In the genomic region with DNA sequence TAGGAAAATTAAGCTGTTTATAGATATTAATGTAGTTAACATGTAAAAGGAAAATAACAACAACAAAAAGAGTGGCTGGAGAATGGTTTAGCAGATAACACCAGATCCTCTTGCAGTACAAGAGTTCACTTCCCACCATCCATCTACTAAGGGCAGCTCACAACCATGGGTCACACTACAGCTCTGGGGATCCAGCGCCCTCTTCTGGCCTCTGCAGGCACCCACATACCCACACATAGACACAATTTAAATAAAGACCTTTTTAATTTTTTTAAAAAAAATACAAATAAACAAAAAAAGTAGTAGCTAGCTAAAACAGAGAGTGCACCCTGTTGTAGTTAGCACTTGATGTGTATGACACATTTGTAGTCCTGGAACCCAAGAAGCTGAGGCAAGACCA, we compare ENCODE assay signal across 9 mouse cellular contexts. TPM values are rescaled to one million over a fixed set of nuclear protein-coding genes. Genes with fewer than 3 reads are reported as not detected.
A peak's percentile ranks its signal among the peaks of the same experiment; 100 is the strongest.
DNase-seq lines count a peak whose midpoint lies in the region; ATAC-seq lines count a peak whose summit lies in the region.
"Had no signal": no experiment of that assay in that cellular context is flagged by ENCODE, and none has a peak within 500 bp of the region (broad histone marks: within the 10 kb centered on the region; RNA-seq: fewer than 3 reads in every experiment).

No protein-coding gene starts in this region.

- H3K4me2 ChIP-seq in midbrain, embryonic 11.5 days, result no peak overlapping the region
- H3K4me2 ChIP-seq in liver, embryonic 11.5 days, result peak overlapping the region; percentile 16; the same call in 1 of the 2 replicates
- H3K4me2 ChIP-seq: limb, embryonic 15.5 days had no signal

- WGBS in midbrain, embryonic 10.5 days, result 21% methylated on average over 1 of the region's 1 CpGs
- 44% methylated on average over 1 of the region's 1 CpGs for WGBS in midbrain, embryonic 11.5 days
- WGBS in liver, embryonic 11.5 days, result 10% methylated on average over 1 of the region's 1 CpGs

- H3K4me3 ChIP-seq in midbrain, embryonic 10.5 days, result no peak overlapping the region
- H3K4me3 ChIP-seq in midbrain, embryonic 11.5 days (ENCODE audit: low read depth, low read length), result no peak overlapping the region
- H3K4me3 ChIP-seq in liver, embryonic 11.5 days (ENCODE audit: low read depth, low read length), result no peak overlapping the region
- H3K4me3 ChIP-seq: limb, embryonic 15.5 days had no signal

- H3K9ac ChIP-seq in midbrain, embryonic 11.5 days (ENCODE audit: low read length), result no peak overlapping the region
- H3K9ac ChIP-seq in liver, embryonic 11.5 days (ENCODE audit: low read depth, low read length), result no peak overlapping the region
- H3K9ac ChIP-seq: limb, embryonic 15.5 days had no signal

- H3K9me3 ChIP-seq in midbrain, embryonic 10.5 days (replicated peaks), result no peaks in the 10 kb centered on the region
- no peaks in the 10 kb centered on the region for H3K9me3 ChIP-seq in midbrain, embryonic 11.5 days (ENCODE audit: control insufficient read depth, low read length)
- no peaks in the 10 kb centered on the region for H3K9me3 ChIP-seq in liver, embryonic 11.5 days (ENCODE audit: control insufficient read depth, low read length)
- H3K9me3 ChIP-seq: limb, embryonic 15.5 days had no signal

- peaks cover 13% of the 10 kb centered on the region for H3K36me3 ChIP-seq in midbrain, embryonic 10.5 days
- no peaks in the 10 kb centered on the region; the same call in 1 of the 2 replicates for H3K36me3 ChIP-seq in midbrain, embryonic 11.5 days (ENCODE audit: control insufficient read depth, insufficient read depth, low read length)
- H3K36me3 ChIP-seq in liver, embryonic 11.5 days (ENCODE audit: control insufficient read depth, insufficient read depth, low read length), result no peaks in the 10 kb centered on the region
- H3K36me3 ChIP-seq: limb, embryonic 15.5 days had no signal

- peak; percentile 40 to 52 for DNase-seq in cerebellum, postnatal 10 days
- no peak for DNase-seq in cerebellum, adult 8-10 months
- peak; percentile 13 for DNase-seq in midbrain, embryonic 10.5 days (ENCODE audit: low spot score)
- no peak for DNase-seq in midbrain, embryonic 11.5 days (ENCODE audit: low spot score, missing footprints)
- peak; percentile 21 for DNase-seq in embryo, embryonic 10 days (ENCODE audit: low spot score)
- DNase-seq in liver, embryonic 11.5 days (ENCODE audit: low spot score), result no peak
- DNase-seq in neural tube, embryonic 10.5 days (ENCODE audit: extremely low spot score, low spot score), result peak; percentile 17

- H3K27me3 ChIP-seq in midbrain, embryonic 10.5 days (ENCODE audit: low read depth, poor library complexity, severe bottlenecking), result no peaks in the 10 kb centered on the region
- no peaks in the 10 kb centered on the region for H3K27me3 ChIP-seq in midbrain, embryonic 11.5 days (ENCODE audit: control insufficient read depth, insufficient read depth, low read length)
- H3K27me3 ChIP-seq in liver, embryonic 11.5 days (replicated peaks; ENCODE audit: control insufficient read depth, insufficient read depth, low read length), result no peaks in the 10 kb centered on the region
- H3K27me3 ChIP-seq: limb, embryonic 15.5 days had no signal

- peaks cover 32% of the 10 kb centered on the region for H3K4me1 ChIP-seq in midbrain, embryonic 10.5 days
- H3K4me1 ChIP-seq in midbrain, embryonic 11.5 days (ENCODE audit: control insufficient read depth, insufficient read depth, low read length), result peaks cover 7% of the 10 kb centered on the region
- H3K4me1 ChIP-seq in liver, embryonic 11.5 days (replicated peaks; ENCODE audit: control insufficient read depth, insufficient read depth, low read length), result peaks cover 12% of the 10 kb centered on the region; the same call in 1 of the 2 replicates

- H3K27ac ChIP-seq in midbrain, embryonic 10.5 days (replicated peaks), result no peak overlapping the region
- H3K27ac ChIP-seq in midbrain, embryonic 11.5 days (ENCODE audit: low read depth, low read length), result no peak overlapping the region
- H3K27ac ChIP-seq in liver, embryonic 11.5 days (ENCODE audit: low read depth, low read length), result no peak overlapping the region
- H3K27ac ChIP-seq: limb, embryonic 15.5 days had no signal

- no peak for ATAC-seq in midbrain, embryonic 11.5 days (ENCODE audit: low FRiP score)
- ATAC-seq in liver, embryonic 11.5 days (replicated peaks; ENCODE audit: low FRiP score), result no peak
- ATAC-seq in frontal cortex, adult (ENCODE audit: low TSS enrichment), result no peak

RNA-seq across cellular contexts. Expression of gene Arih1, which starts 4.0 kb away (rescaled TPM):
- 14.1 and 14.4 TPM in 2 replicates for polyA plus RNA-seq in midbrain, embryonic 10.5 days (2016; fragmentation: Nextera tagmentation; extraction: Ambion mirVana)
- 15.3 and 17.3 TPM in 2 replicates for polyA plus RNA-seq in midbrain, embryonic 11.5 days (2014; fragmentation: Nextera tagmentation; extraction: Ambion mirVana)
- 11.9 and 13.2 TPM in 2 replicates for polyA plus RNA-seq in liver, embryonic 11.5 days (2014; fragmentation: Nextera tagmentation; extraction: Ambion mirVana)

RNA-seq across cellular contexts. Expression of gene Hexa, which starts 56.9 kb away (rescaled TPM):
- 50.4 and 51.2 TPM in 2 replicates for polyA plus RNA-seq in midbrain, embryonic 10.5 days (2016; fragmentation: Nextera tagmentation; extraction: Ambion mirVana)
- 50.7 and 53.3 TPM in 2 replicates for polyA plus RNA-seq in midbrain, embryonic 11.5 days (2014; fragmentation: Nextera tagmentation; extraction: Ambion mirVana)
- 62.4 and 65.3 TPM in 2 replicates for polyA plus RNA-seq in liver, embryonic 11.5 days (2014; fragmentation: Nextera tagmentation; extraction: Ambion mirVana)

RNA-seq across cellular contexts. Expression of gene Tmem202, which starts 57.2 kb away (rescaled TPM):
- 0.09 and 0.12 TPM in 2 replicates for polyA plus RNA-seq in midbrain, embryonic 10.5 days (2016; fragmentation: Nextera tagmentation; extraction: Ambion mirVana)
- polyA plus RNA-seq in midbrain, embryonic 11.5 days (2014; fragmentation: Nextera tagmentation; extraction: Ambion mirVana), result 0.19 TPM in 1 of 2 replicates, not detected in the other
- 0.22 TPM in 1 of 2 replicates, not detected in the other for polyA plus RNA-seq in liver, embryonic 11.5 days (2014; fragmentation: Nextera tagmentation; extraction: Ambion mirVana)
- polyA plus RNA-seq: limb, embryonic 15.5 days had no signal

Comparison
In these comparisons a context has a peak if more than half of its experiments do, and no peak if none do; other contexts are left out.
1. DNase-seq: peak in cerebellum, postnatal 10 days (2 of 2), midbrain, embryonic 10.5 days (single experiment), embryo, embryonic 10 days (single experiment) and neural tube, embryonic 10.5 days (single experiment); none in cerebellum, adult 8-10 months (single experiment), midbrain, embryonic 11.5 days (single experiment) and liver, embryonic 11.5 days (single experiment).